Mouse (Mus musculus) activated CD4-positive, CD25-positive, alpha-beta regulatory T cell (primary cell): Measurements from ENCODE around the gene Epm2aip1. TPM values are rescaled to one million over a fixed set of nuclear protein-coding genes. Genes with fewer than 3 reads are reported as not detected.

ENCODE experiments used
- polyA plus RNA-seq, 2 experiments: library from polyadenylated mRNA; unstranded; fragments of 100-300 nt; shearing (Covaris generic); gene quantifications; one replicate each; pipeline ENCODE4 v1.2.1; 2017

Gene Epm2aip1
- polyA plus RNA-seq = 10 to 100 TPM; 14.5 to 15.1 TPM

GRCm38 (mm10) chr9:111271434-111272160 lies at the start of gene Epm2aip1, which contains the start of gene Mlh1:
Gene Epm2aip1 (plus strand): TSS chr9:111271929.
Gene Mlh1 (minus strand): TSS chr9:111271791.

GRCm38 (mm10) chr9:111311031-111311842 lies 39.5 kb downstream of the Epm2aip1 start, which contains the start of gene Trank1:
Gene Trank1 (plus strand): TSS chr9:111311739.

Other genes with a start within 250 kb of the Epm2aip1 start
- 10 to 100 TPM in 1 of 2 experiments, 1 to 10 TPM in 1; 6.4 to 28.2 TPM for gene Ccrl2, start 214.4 kb upstream of the Epm2aip1 start, polyA plus RNA-seq
- 10 to 100 TPM; 31.1 to 32.0 TPM for gene Lrrfip2, start 154.3 kb upstream of the Epm2aip1 start, polyA plus RNA-seq
- gene Mlh1, start 138 bp upstream of the Epm2aip1 start, polyA plus RNA-seq = 10 to 100 TPM; 28.1 to 38.5 TPM
- gene Trank1, start 39.8 kb downstream of the Epm2aip1 start, polyA plus RNA-seq = under 1 TPM in 1 of 2 experiments, not detected in 1; 0.64 TPM
- not detected for gene Dclk3, start 167.2 kb downstream of the Epm2aip1 start, polyA plus RNA-seq